In the genomic region with DNA sequence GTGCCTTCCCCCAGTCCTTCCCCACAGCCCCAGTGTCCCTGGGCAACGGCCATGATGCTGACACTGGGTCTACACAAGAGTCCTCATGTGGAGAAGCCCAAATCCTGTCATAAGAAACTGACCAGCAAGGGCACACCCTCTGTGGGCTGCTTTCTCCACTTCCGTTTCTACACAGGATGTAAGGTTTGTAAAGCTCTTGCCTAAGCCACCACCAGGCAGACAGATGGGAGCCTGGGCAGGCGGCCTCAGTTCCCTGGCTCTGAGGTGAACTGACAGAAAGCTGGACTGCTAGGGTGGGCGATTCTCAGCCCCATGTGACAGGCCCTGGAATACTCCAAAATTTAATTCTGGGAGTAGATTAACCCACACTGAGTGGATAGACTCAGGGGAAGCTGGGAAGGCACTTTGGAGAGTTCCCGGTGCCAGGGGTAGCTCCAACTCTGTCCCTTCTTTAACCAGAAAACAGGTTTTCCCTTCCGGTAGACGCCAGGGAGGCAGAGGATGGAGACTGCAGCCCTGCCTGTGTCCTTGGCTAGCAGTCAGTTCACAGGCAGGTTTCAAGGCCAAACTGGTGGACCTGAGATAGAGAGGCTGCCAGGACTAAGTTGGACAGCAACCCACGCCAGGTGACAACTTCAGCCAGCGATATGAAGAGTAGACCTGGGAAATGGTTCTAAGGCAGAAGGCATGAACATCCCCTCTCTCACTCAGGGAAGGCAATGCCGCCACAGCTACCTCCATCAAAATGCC, we compare ENCODE assay signal across 17 mouse cellular contexts. TPM values are rescaled to one million over a fixed set of nuclear protein-coding genes. Genes with fewer than 3 reads are reported as not detected.
DNase-seq lines count a peak whose midpoint lies in the region; ATAC-seq and TF ChIP-seq lines count a peak whose summit lies in the region.
"Had no signal": no experiment of that assay in that cellular context is flagged by ENCODE, and none has a peak within 500 bp of the region (broad histone marks: within the 10 kb centered on the region; RNA-seq: fewer than 3 reads in every experiment).

No protein-coding gene starts in this region.

- H3K9me3 ChIP-seq in forebrain, embryonic 15.5 days: no peaks in the 10 kb centered on the region
- H3K9me3 ChIP-seq: embryonic facial prominence, embryonic 13.5 days; forebrain, embryonic 10.5 days; lung, embryonic 15.5 days; midbrain, embryonic 13.5 days; neural tube, embryonic 12.5 days; stomach, embryonic 15.5 days had no signal

- no peaks in the 10 kb centered on the region; the same call in 1 of the 2 replicates for H3K36me3 ChIP-seq in forebrain, embryonic 15.5 days
- H3K36me3 ChIP-seq: embryonic facial prominence, embryonic 13.5 days; forebrain, embryonic 10.5 days; lung, embryonic 15.5 days; midbrain, embryonic 13.5 days; neural tube, embryonic 12.5 days had no signal

- peak overlapping the region; percentile 82 for H3K27ac ChIP-seq in bone marrow, adult 2 months (ENCODE audit: control insufficient read depth, insufficient read depth, low read depth, low read length, poor library complexity)
- H3K27ac ChIP-seq in forebrain, embryonic 15.5 days (replicated peaks): no peak overlapping the region
- H3K27ac ChIP-seq: embryonic facial prominence, embryonic 13.5 days; forebrain, embryonic 10.5 days; lung, embryonic 15.5 days; midbrain, embryonic 13.5 days; neural tube, embryonic 12.5 days; stomach, embryonic 15.5 days had no signal

- H3K9ac ChIP-seq in forebrain, embryonic 15.5 days (replicated peaks): no peak overlapping the region
- H3K9ac ChIP-seq: heart, embryonic 12.5 days; lung, embryonic 15.5 days; midbrain, embryonic 13.5 days; neural tube, embryonic 12.5 days; stomach, embryonic 15.5 days had no signal

- no peak overlapping the region for H3K4me2 ChIP-seq in forebrain, embryonic 15.5 days (replicated peaks)
- H3K4me2 ChIP-seq: embryonic facial prominence, embryonic 13.5 days; heart, embryonic 12.5 days; lung, embryonic 15.5 days; midbrain, embryonic 13.5 days; neural tube, embryonic 12.5 days; stomach, embryonic 15.5 days had no signal

- H3K27me3 ChIP-seq in forebrain, embryonic 15.5 days: no peaks in the 10 kb centered on the region; the same call in 1 of the 2 replicates
- H3K27me3 ChIP-seq: lung, embryonic 15.5 days; midbrain, embryonic 13.5 days; Patski; stomach, embryonic 15.5 days had no signal

- peaks cover 13% of the 10 kb centered on the region for H3K4me1 ChIP-seq in bone marrow, adult 2 months (ENCODE audit: control insufficient read depth, insufficient read depth, low read length)
- no peaks in the 10 kb centered on the region for H3K4me1 ChIP-seq in forebrain, embryonic 15.5 days
- H3K4me1 ChIP-seq: embryonic facial prominence, embryonic 13.5 days; forebrain, embryonic 10.5 days; heart, embryonic 12.5 days; lung, embryonic 15.5 days; midbrain, embryonic 13.5 days; neural tube, embryonic 12.5 days; stomach, embryonic 15.5 days had no signal

- peak; percentile 54 for DNase-seq in cerebellum, adult 11-12 months
- no peak for DNase-seq in cerebellum, postnatal 4 days (ENCODE audit: low spot score in 2 of 2)
- DNase-seq in adrenal gland, adult 8-10 months: no peak
- DNase-seq in layer of hippocampus, adult 9-11 months: no peak
- DNase-seq: heart, postnatal 36 days had no signal

- 0 out of 2 replicates have a peak, but pooled peaks have one; percentile 27 for ATAC-seq in erythroid progenitor cell, adult 5-6 weeks (replicated peaks; ENCODE audit: low FRiP score, poor library complexity, severe bottlenecking)
- peak; percentile 64 for ATAC-seq in monocyte, adult 5-6 weeks (replicated peaks; ENCODE audit: insufficient number of reproducible peaks, low FRiP score, low TSS enrichment, poor library complexity, severe bottlenecking)
- no peak for ATAC-seq in forebrain, embryonic 15.5 days (replicated peaks)
- ATAC-seq: midbrain, embryonic 13.5 days; Patski had no signal

- TF ChIP-seq POLR2A in bone marrow, adult 2 months (IDR thresholded peaks at IDR 0.05; ENCODE audit: borderline replicate concordance, control insufficient read depth, low read depth, low read length): 0 out of 2 replicates have a peak, but pooled peaks have one; percentile 20

- 45% methylated on average over 10 of the region's 10 CpGs for WGBS in bone marrow, adult 2 months
- 81% methylated on average over 10 of the region's 10 CpGs for WGBS in forebrain, embryonic 15.5 days

- no peak for TF ChIP-seq CTCF in bone marrow, adult 2 months (IDR thresholded peaks at IDR 0.05; ENCODE audit: control insufficient read depth, insufficient read depth, low read length)

- no peak overlapping the region for H3K4me3 ChIP-seq in bone marrow, adult 2 months (replicated peaks; ENCODE audit: control insufficient read depth, low read depth, low read length)
- H3K4me3 ChIP-seq in forebrain, embryonic 15.5 days: no peak overlapping the region
- H3K4me3 ChIP-seq: embryonic facial prominence, embryonic 13.5 days; forebrain, embryonic 10.5 days; heart, embryonic 12.5 days; lung, embryonic 15.5 days; midbrain, embryonic 13.5 days; neural tube, embryonic 12.5 days; stomach, embryonic 15.5 days had no signal

RNA-seq across cellular contexts. Expression of a gene that starts 8.3 kb away (rescaled TPM):
- 8.5 and 20.9 TPM in 2 replicates for polyA plus RNA-seq in bone marrow, adult 2 months (2011; ENCODE audit: insufficient read depth, insufficient read length, low replicate concordance, missing spikeins)
- 3.8 and 7.2 TPM in 2 replicates for total RNA-seq in erythroid progenitor cell, adult 5-6 weeks (2015; ENCODE audit: low replicate concordance)
- total RNA-seq in erythroid progenitor cell, adult 5-6 weeks (2017; ENCODE audit: low replicate concordance): 5.0 and 11.6 TPM in 2 replicates
- 8.4 to 22.7 TPM (median 18.5 TPM) in 3 replicates for total RNA-seq in monocyte, adult 5-6 weeks (2017)
- 33.3 and 33.8 TPM in 2 replicates for polyA plus RNA-seq in forebrain, embryonic 15.5 days (2015; fragmentation: Nextera tagmentation; extraction: Ambion mirVana)
- total RNA-seq in adrenal gland, adult 8-10 months (2022): 10 to 100 TPM; 43.1 to 64.6 (median 48.1) TPM

RNA-seq across cellular contexts. Expression of a gene that starts 17.6 kb away (rescaled TPM):
- not detected in 2 replicates for polyA plus RNA-seq in bone marrow, adult 2 months (2011; ENCODE audit: insufficient read depth, insufficient read length, low replicate concordance, missing spikeins)
- not detected in 2 replicates for total RNA-seq in erythroid progenitor cell, adult 5-6 weeks (2015; ENCODE audit: low replicate concordance)
- not detected in 2 replicates for total RNA-seq in erythroid progenitor cell, adult 5-6 weeks (2017; ENCODE audit: low replicate concordance)
- 0.21 TPM in 1 of 3 replicates, not detected in the others for total RNA-seq in monocyte, adult 5-6 weeks (2017)
- 7.5 and 8.8 TPM in 2 replicates for polyA plus RNA-seq in forebrain, embryonic 15.5 days (2015; fragmentation: Nextera tagmentation; extraction: Ambion mirVana)
- 10 to 100 TPM in 3 of 4 experiments, 1 to 10 TPM in 1; 8.6 to 27.3 (median 17.7) TPM for total RNA-seq in adrenal gland, adult 8-10 months (2022)

RNA-seq across cellular contexts. Expression of a gene that starts 17.7 kb away (rescaled TPM):
- 9.2 and 37.4 TPM in 2 replicates for polyA plus RNA-seq in bone marrow, adult 2 months (2011; ENCODE audit: insufficient read depth, insufficient read length, low replicate concordance, missing spikeins)
- total RNA-seq in erythroid progenitor cell, adult 5-6 weeks (2015; ENCODE audit: low replicate concordance): 13.8 TPM in 1 of 2 replicates, not detected in the other
- total RNA-seq in erythroid progenitor cell, adult 5-6 weeks (2017; ENCODE audit: low replicate concordance): not detected in 2 replicates
- 1.1 to 5.0 TPM (median 4.0 TPM) in 3 replicates for total RNA-seq in monocyte, adult 5-6 weeks (2017)
- 53.5 and 53.7 TPM in 2 replicates for polyA plus RNA-seq in forebrain, embryonic 15.5 days (2015; fragmentation: Nextera tagmentation; extraction: Ambion mirVana)
- 100 to 1,000 TPM; 375 to 588 (median 495) TPM for total RNA-seq in adrenal gland, adult 8-10 months (2022)

RNA-seq across cellular contexts. Expression of a gene that starts 27.2 kb away (rescaled TPM):
- polyA plus RNA-seq in bone marrow, adult 2 months (2011; ENCODE audit: insufficient read depth, insufficient read length, low replicate concordance, missing spikeins): 1.4 and 2.1 TPM in 2 replicates
- total RNA-seq in erythroid progenitor cell, adult 5-6 weeks (2015; ENCODE audit: low replicate concordance): 1.3 TPM in 1 of 2 replicates, not detected in the other
- total RNA-seq in erythroid progenitor cell, adult 5-6 weeks (2017; ENCODE audit: low replicate concordance): not detected in 2 replicates
- total RNA-seq in monocyte, adult 5-6 weeks (2017): 0.58 TPM in 1 of 3 replicates, not detected in the others
- polyA plus RNA-seq in forebrain, embryonic 15.5 days (2015; fragmentation: Nextera tagmentation; extraction: Ambion mirVana): 71.9 and 73.0 TPM in 2 replicates
- 10 to 100 TPM; 19.6 to 44.0 (median 32.1) TPM for total RNA-seq in adrenal gland, adult 8-10 months (2022)

RNA-seq across cellular contexts. Expression of a gene that starts 45.9 kb away (rescaled TPM):
- polyA plus RNA-seq in bone marrow, adult 2 months (2011; ENCODE audit: insufficient read depth, insufficient read length, low replicate concordance, missing spikeins): 4.2 and 5.7 TPM in 2 replicates
- total RNA-seq in erythroid progenitor cell, adult 5-6 weeks (2015; ENCODE audit: low replicate concordance): 0.42 and 3.2 TPM in 2 replicates
- 0.51 TPM in 1 of 2 replicates, not detected in the other for total RNA-seq in erythroid progenitor cell, adult 5-6 weeks (2017; ENCODE audit: low replicate concordance)
- total RNA-seq in monocyte, adult 5-6 weeks (2017): 2.2 to 5.5 TPM (median 2.5 TPM) in 3 replicates
- 9.3 and 12.1 TPM in 2 replicates for polyA plus RNA-seq in forebrain, embryonic 15.5 days (2015; fragmentation: Nextera tagmentation; extraction: Ambion mirVana)
- 10 to 100 TPM; 17.5 to 22.5 (median 20.0) TPM for total RNA-seq in adrenal gland, adult 8-10 months (2022)

Comparison
In these comparisons a context has a peak if more than half of its experiments do, and no peak if none do; other contexts are left out.
1. RNA of a gene that starts 17.7 kb away (total RNA-seq): 375 to 588 TPM in adrenal gland, adult 8-10 months; 13.8 TPM in erythroid progenitor cell, adult 5-6 weeks and 1.1 to 5.0 TPM in monocyte, adult 5-6 weeks; every median in the first group is over 10 times any median in the second.